Mouse (Mus musculus) stomach, adult 2 months (tissue): ENCODE data around the gene Nrn1l. TPM values are rescaled to one million over a fixed set of nuclear protein-coding genes. Genes with fewer than 3 reads are reported as not detected.

Source experiments
- polyA plus RNA-seq: library from polyadenylated mRNA; depleted of rRNA; stranded (reverse); fragments of >200 nt; gene quantifications from 2 replicates; pipeline ENCODE4 v1.2.3, GENCODE M21; 2012; rRNA removed

Nrn1l gene
- 1.5 and 2.0 TPM in 2 replicates for polyA plus RNA-seq

GRCm38 (mm10) chr8:105893339-105893738 is at the start of gene Nrn1l:
TSS of gene Nrn1l (plus strand) at chr8:105893567.

DNA sequence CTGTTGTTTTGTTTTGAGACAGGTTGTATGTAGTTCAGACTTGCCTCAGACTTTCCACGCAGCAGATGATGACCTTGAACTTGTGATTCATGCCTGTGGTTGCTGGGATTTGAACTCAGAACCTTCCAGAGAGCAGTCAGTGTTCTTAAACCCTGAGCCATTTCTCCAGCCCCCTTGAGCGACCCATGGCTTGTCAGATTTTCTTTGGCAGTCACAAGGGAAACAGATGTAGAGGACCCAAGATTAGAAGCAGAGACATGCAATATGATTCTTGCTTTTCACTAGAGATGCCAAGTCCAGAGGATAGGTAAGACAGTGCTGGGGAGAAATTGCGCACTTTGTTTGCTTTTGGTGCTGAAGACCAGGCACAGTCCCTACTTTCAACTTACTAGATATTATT is 40.2 kb upstream of the Nrn1l start, which contains the start of gene Cenpt:
Gene Cenpt (minus strand): TSS at position 101 of the 400 bp plus-strand sequence.

GRCm38 (mm10) chr8:105854715-105855216 is 38.6 kb upstream of the Nrn1l start, which contains the start of gene Thap11:
TSS of gene Thap11 (plus strand) at chr8:105855132.

DNA sequence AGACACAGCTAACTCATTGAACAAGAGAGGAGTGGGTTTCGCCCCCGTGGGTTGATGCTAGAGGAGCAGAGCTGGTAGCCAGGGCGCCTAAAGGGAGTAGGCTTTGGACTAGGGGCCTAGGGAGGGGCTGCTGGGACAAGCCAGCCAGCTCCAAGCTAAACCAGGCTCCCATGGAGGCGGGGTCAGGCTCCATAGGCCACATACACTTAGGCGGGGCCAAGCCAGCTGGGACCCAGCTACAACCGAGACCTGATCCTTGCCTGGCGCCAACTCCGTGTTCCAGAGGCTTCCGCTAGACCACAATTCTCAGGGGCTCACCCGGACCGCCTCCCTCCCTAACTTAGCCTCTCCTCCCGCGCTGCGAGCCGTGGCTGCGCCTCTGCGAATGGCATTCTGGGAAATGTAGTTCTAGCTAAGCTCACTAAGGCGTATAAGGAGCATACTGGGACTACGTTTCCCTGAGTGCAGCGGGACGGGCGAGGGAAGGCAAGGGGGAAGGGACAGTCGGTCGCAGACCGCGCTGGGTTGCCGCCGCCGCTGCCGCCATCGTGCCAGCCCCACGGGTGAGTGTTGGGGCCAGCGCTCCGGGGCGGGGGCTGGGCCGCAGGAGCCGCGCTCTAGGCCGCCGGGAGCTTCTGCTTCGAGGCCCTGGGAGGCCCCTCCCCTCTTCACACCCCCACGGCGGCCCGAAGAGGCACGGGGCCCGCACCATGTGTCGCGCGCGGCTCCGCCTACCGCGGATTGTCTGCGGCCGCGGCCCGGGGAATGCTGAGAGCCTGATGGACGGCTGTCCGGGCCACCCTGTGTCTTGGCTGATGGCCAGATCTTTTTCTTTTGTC is 33.0 kb upstream of the Nrn1l start, which contains the start of gene Nutf2:
Gene Nutf2 (plus strand): TSS at position 438 of the 839 bp plus-strand sequence.

DNA sequence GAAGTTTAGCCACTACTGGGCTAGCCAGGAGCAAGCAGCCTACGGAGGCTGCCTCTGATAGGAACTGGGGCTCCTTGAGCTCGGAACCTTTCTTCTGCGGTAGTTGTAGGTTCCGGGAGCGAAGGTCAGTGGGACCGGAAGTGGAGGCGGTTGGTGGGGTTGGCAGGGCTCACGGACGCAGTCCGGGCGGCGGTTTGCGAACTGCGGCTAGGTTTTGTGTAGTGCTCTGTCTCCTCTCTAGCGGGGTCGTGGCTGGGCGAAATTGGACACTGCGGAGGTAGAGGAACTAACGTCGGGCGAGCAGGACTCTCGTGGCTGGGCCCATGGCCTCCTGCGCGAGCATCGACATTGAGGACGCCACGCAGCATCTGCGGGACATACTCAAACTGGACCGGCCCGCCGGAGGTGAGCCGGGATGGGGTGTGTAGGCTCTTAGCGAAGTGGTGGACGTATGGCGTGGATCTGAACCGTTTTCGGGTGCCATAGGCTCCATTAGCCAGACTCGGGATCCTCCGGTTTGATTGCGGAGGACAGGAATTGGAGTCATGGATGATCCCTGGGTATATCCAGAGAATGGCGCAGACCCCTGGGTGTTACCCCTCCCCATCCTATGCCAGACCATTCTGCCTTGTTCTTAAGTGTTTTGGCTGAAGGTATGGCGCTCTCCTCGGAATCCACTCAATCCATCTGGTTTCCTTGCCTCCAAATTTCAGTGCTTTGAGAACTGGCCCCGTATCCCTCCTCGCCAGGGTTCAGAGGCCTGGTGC is 12.4 kb upstream of the Nrn1l start, which contains the start of gene Edc4:
Gene Edc4 (plus strand): TSS at position 128 of the 767 bp plus-strand sequence.

GRCm38 (mm10) chr8:105900180-105900940 is 7.0 kb downstream of the Nrn1l start, which contains the start of gene Pskh1:
TSS of gene Pskh1 (plus strand) at chr8:105900441.

GRCm38 (mm10) chr8:105933762-105934161 is 40.4 kb downstream of the Nrn1l start, which contains the start of gene Ctrl:
TSS of gene Ctrl (minus strand) at chr8:105933862.

GRCm38 (mm10) chr8:105938306-105938669 is 44.9 kb downstream of the Nrn1l start, which contains the start of gene Psmb10:
TSS of gene Psmb10 (minus strand) at chr8:105938444.

GRCm38 (mm10) chr8:105943321-105943739 is 50.0 kb downstream of the Nrn1l start, which contains the start of gene Lcat:
TSS of gene Lcat (minus strand) at chr8:105943382.

Other genes starting within 250 kb of the Nrn1l start
- 0.63 and 0.81 TPM in 2 replicates for gene Carmil2, start 207.3 kb upstream of the Nrn1l start, polyA plus RNA-seq
- 26.4 and 27.8 TPM in 2 replicates for gene Acd, start 192.5 kb upstream of the Nrn1l start, polyA plus RNA-seq
- 11.7 and 17.9 TPM in 2 replicates for gene Pard6a, start 192.4 kb upstream of the Nrn1l start, polyA plus RNA-seq
- 0.09 TPM in 1 of 2 replicates, not detected in the other for gene 4933405L10Rik, start 185.9 kb upstream of the Nrn1l start, polyA plus RNA-seq
- 5.2 and 5.7 TPM in 2 replicates for gene Enkd1, start 185.4 kb upstream of the Nrn1l start, polyA plus RNA-seq
- gene Gfod2, start 134.9 kb upstream of the Nrn1l start, polyA plus RNA-seq: 5.3 and 5.6 TPM in 2 replicates
- gene Ranbp10, start 66.2 kb upstream of the Nrn1l start, polyA plus RNA-seq: 10.5 and 10.6 TPM in 2 replicates
- gene Tsnaxip1, start 65.8 kb upstream of the Nrn1l start, polyA plus RNA-seq: not detected in 2 replicates
- gene Cenpt, start 40.3 kb upstream of the Nrn1l start, polyA plus RNA-seq: 6.6 and 6.7 TPM in 2 replicates
- gene Thap11, start 38.4 kb upstream of the Nrn1l start, polyA plus RNA-seq: 26.9 and 36.7 TPM in 2 replicates
- gene Nutf2, start 33.0 kb upstream of the Nrn1l start, polyA plus RNA-seq: 2.5 and 9.7 TPM in 2 replicates
- gene Edc4, start 12.7 kb upstream of the Nrn1l start, polyA plus RNA-seq: 29.6 and 40.6 TPM in 2 replicates
- gene Pskh1, start 6.9 kb downstream of the Nrn1l start, polyA plus RNA-seq: 13.3 and 13.9 TPM in 2 replicates
- 0.86 and 1.3 TPM in 2 replicates for gene Ctrl, start 40.3 kb downstream of the Nrn1l start, polyA plus RNA-seq
- gene Psmb10, start 44.9 kb downstream of the Nrn1l start, polyA plus RNA-seq: 56.1 and 73.9 TPM in 2 replicates
- gene Lcat, start 49.8 kb downstream of the Nrn1l start, polyA plus RNA-seq: 1.1 and 1.5 TPM in 2 replicates
- gene Slc12a4, start 72.5 kb downstream of the Nrn1l start, polyA plus RNA-seq: 11.7 and 12.5 TPM in 2 replicates
- 0.08 TPM in 1 of 2 replicates, not detected in the other for gene Dpep3, start 85.9 kb downstream of the Nrn1l start, polyA plus RNA-seq
- gene Dus2, start 97.8 kb downstream of the Nrn1l start, polyA plus RNA-seq: 1.2 and 2.2 TPM in 2 replicates
- not detected in 2 replicates for gene Dpep2nb, start 112.4 kb downstream of the Nrn1l start, polyA plus RNA-seq
- gene Ddx28, start 118.3 kb downstream of the Nrn1l start, polyA plus RNA-seq: 3.3 and 4.3 TPM in 2 replicates
- gene Nfatc3, start 165.3 kb downstream of the Nrn1l start, polyA plus RNA-seq: 3.7 and 5.8 TPM in 2 replicates
- 50.7 and 61.8 TPM in 2 replicates for gene Esrp2, start 243.4 kb downstream of the Nrn1l start, polyA plus RNA-seq